Mouse (Mus musculus) brain, embryonic 14.5 days (tissue): ENCODE results near the gene Vill.

ENCODE experiments used
- CTCF ChIP-seq: fragments of 200-500 bp; IDR thresholded peaks from 2 replicates; pipeline ENCODE4 v1.5.1; 2012; ENCODE audit warnings: inconsistent platforms, mild to moderate bottlenecking, moderate library complexity, borderline replicate concordance; ENCODE audit not compliant: insufficient read depth, insufficient read length; ENCODE audit errors: extremely low read depth
- POLR2A ChIP-seq: fragments of 200-500 bp; IDR thresholded peaks from 2 replicates; pipeline ENCODE4 v1.6.1; 2012; ENCODE audit warnings: mild to moderate bottlenecking, inconsistent platforms, borderline replicate concordance; ENCODE audit not compliant: poor library complexity, insufficient read depth, insufficient read length, severe bottlenecking; ENCODE audit errors: extremely low read depth

DNA sequence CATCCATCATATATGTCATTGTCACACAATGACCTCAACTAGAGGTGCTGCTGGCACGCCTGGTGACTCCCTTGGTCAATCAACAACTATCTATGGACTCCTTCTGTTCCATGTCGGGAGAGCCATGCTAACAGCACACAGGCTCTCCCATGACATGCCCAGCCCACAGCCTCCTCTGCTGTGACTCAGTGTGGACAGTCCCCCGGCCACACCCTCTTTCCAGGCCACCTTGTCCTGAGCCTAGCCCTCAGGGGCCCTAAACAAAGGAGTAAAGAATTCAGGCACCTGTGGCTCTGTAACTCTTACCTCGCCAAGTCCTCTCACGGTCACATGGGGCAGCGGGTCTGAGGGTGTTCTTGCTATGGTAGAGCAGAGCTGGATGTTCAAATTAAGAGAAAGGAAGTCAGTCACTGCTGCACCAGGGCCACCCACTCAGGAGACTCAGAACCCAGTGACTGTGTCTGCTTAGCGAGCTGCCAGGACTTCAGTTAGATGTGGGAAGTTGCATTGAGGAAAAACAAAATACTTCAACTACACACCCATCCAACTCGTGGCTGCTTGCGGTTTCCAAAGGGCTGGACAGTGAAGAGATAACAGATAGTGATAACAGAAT, 1.5 kb downstream of the Vill start:
- no peak for TF ChIP-seq CTCF
- no peak for TF ChIP-seq POLR2A
